Mouse (Mus musculus) thymus, postnatal 25 days (tissue): ENCODE results near the gene Gm28827.
"Not testable (repeated sequence)": the region's sequence is repeated elsewhere in the genome, so short reads cannot be mapped to it uniquely, and the experiment has no call there.

Source experiments
- DNase-seq: peaks from one replicate; pipeline ENCODE4 v3.0.0; 2022

Gene Gm28827

GRCm38 (mm10) chrY:83030647-83031046 lies at the start of gene Gm28827:
Gene Gm28827 (plus strand): TSS chrY:83030947.
- DNase-seq, result not testable (repeated sequence)
